Mouse (Mus musculus) T-helper 2 cell (primary cell): ENCODE measurements around the gene Stk40.

ENCODE experiments used
- in situ Hi-C: fragments of 300-600 bp; cut with MboI, MseI; formaldehyde crosslinking; loops from one replicate; pipeline ENCODE4 v1.15.1; 2025; ENCODE audit warnings: high pct_unique_total_duplicates

Gene Stk40

GRCm38 (mm10) chr4:126119051-126119450 is 15.3 kb downstream of the Stk40 start:
- in situ Hi-C loops, result loop anchor here (5.0 kb wide), 1 partner anchor 37 kb away; no protein-coding TSS in a partner anchor

- in situ Hi-C loops, result no loop called here
These were observed 16.3 kb downstream of the Stk40 start for GRCm38 (mm10) chr4:126120052-126120451.

- in situ Hi-C loops, result no loop called here
These were observed 16.7 kb downstream of the Stk40 start for GRCm38 (mm10) chr4:126120506-126120905.

DNA sequence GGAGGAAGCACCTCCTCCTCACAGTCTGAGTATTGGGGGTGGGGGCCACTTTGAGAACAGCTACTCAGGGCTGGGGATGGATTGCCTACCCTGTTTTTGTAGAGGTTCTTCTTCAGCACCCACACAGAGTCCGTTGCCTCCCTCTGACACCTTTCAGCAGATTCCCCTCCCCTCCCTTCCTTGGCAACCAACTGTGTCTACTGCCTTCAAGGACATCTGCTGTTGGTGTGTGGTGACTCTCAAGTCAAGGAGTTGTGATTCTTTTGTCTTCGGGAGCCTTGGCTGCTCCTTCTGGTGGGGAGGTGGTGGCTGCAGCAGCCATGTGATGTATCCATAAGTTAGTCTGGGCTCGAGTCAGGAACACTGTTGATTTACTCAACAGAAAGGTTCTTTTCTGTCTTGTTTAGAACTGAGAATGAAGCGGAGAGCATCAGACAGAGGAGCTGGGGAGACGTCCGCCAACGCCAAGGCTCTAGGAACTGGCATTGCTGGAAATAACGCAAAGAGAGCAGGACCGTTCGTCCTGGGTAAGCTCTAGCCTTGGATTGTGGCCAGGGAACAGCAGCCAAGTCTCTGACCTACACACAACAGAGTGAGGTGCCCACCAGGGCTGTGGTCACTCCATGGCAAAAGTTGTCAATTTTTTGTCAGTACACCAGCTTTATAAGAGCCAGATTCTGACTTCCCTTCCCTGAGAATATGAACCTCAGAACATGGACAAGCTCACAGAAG is 19.7 kb downstream of the Stk40 start:
- in situ Hi-C loops, result no loop called here

DNA sequence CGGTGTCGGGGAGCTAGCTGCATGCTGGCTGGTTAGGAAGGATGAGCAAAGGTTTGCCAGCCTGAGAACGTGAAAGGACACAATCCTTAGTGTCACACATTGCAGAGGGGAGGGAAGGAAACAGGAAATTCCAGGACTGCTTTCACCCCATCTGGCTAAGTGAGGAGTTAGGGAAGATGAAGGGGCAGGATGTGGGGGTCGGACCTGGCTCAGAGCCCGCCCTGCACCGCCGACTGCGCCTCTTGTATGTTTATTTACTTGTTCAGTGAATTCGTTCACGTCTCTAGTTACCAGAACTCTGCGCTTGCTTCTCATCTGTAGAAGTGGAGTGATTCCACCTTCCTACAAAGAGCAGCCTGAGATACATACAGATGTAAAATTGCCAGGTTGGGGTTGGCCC is 26.7 kb downstream of the Stk40 start:
- in situ Hi-C loops, result loop anchor here (10.0 kb wide), 1 partner anchor 376 kb away; no protein-coding TSS in a partner anchor

DNA sequence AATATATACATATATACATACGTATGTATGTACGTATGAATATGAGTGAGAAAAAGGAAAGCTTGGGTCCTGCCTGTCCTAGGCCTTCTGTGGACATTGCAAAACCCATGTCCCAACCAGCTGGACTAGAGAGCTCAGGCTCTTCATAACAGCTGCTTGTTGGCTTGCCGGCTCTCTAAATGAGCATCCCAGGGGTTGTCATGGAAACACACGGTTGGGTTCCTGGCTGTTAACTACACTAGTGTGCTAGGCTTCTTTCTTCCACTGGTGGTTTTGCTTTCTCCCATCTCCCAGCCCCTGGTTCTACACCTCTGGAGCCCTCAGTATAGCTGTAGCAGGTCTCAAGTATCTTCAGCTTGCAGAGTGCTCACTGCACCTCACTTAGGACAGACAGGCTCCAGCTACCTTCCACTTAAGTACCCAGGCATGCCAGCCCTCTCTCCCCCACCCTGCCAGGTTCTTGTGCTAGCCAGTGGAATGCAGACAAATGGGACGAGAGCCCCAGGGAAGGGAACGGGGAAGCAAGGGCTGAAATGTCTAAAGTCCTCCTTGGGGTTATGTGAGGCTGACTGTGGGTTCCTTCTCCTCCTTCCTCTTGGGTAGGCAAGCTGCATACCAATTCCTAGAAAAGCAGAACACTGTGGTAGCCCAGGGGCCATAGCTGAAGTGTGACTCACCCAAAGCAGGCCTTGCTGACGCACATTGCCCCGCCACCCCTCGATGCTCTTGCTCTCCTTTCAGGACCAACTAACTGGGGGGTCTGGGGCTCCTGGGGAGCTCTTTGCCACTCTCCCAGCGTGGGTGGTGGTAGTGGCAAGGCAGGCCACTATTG is 27.7 kb downstream of the Stk40 start:
- in situ Hi-C loops, result loop anchor here (10.0 kb wide), 1 partner anchor 377 kb away; no protein-coding TSS in a partner anchor

- in situ Hi-C loops, result loop anchor here (10.0 kb wide), 1 partner anchor 378 kb away; no protein-coding TSS in a partner anchor
These were observed 29.0 kb downstream of the Stk40 start for GRCm38 (mm10) chr4:126132636-126133264.

DNA sequence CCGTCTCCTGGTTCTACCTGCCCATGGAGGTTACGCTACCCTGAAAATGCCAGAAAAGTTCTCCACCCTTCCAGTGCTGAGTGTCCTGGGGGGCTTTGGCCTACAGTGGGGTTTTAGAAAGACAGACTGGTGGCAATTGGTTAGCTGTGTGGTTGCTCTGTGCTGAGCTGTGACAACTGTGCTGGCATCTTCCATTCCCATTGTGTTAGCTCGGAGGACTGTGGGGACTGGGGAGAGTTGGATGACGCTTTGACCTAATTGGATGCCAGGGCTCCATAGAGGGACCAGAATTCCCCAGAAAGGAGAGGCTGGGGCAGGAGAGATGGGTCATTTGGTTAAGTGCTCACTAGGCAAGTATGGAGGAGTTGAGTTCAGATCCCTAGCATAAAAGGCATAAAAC is 30.5 kb downstream of the Stk40 start:
- in situ Hi-C loops, result loop anchor here (10.0 kb wide), 1 partner anchor 379 kb away; no protein-coding TSS in a partner anchor

- in situ Hi-C loops, result loop anchor here (10.0 kb wide), 1 partner anchor 380 kb away; no protein-coding TSS in a partner anchor
These were observed 30.9 kb downstream of the Stk40 start for GRCm38 (mm10) chr4:126134639-126135038.

- in situ Hi-C loops, result loop anchor here (10.0 kb wide), 1 partner anchor 383 kb away; no protein-coding TSS in a partner anchor
These were observed 34.0 kb downstream of the Stk40 start for GRCm38 (mm10) chr4:126137773-126138172.

GRCm38 (mm10) chr4:126141021-126141420 is 37.3 kb downstream of the Stk40 start:
- in situ Hi-C loops, result no loop called here

DNA sequence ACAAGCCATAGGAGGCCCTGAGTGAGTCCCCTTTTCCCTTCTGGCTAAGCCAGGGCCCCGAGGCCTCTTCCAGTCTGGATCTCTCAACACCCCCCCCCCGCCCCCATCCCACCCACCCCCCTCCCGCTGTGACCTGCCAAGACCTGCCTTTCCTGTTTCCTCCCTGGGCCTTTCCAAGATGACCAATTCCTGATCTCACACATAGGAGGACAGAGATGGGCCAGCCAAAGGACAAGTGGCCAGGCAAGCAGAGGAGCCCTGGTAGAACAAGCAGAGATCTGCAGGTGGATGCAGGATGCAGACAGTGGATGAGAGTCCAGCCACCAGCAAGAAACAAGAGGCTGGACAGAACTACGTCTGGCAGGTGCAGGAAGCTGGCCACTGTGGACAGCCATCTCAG is 41.6 kb downstream of the Stk40 start:
- in situ Hi-C loops, result no loop called here

DNA sequence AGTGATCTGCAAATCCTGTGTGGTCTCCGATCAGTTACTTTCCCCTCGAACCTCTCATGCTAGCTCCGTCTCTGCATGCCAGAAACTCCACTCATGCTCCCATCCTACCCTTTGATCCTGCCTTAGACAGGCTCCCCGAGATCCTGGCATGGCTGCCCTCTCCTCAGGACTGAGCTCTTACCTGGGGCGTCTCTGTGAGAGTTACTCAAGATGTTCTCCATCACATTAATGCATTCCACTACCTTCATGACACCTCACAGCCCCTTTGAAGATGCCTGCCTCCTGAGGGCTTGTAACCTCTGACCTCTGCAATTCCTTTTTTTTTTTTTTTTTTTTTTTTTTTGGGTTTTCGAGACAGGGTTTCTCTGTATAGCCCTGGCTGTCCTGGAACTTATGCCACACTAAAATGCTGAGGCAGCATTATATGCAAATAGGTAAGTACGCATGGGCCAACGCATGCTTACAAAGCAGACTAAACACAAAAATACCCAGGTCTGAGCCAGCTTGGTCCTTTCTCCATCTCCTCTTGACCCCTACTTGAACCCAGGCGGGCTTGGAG is 43.3 kb downstream of the Stk40 start:
- in situ Hi-C loops, result no loop called here

DNA sequence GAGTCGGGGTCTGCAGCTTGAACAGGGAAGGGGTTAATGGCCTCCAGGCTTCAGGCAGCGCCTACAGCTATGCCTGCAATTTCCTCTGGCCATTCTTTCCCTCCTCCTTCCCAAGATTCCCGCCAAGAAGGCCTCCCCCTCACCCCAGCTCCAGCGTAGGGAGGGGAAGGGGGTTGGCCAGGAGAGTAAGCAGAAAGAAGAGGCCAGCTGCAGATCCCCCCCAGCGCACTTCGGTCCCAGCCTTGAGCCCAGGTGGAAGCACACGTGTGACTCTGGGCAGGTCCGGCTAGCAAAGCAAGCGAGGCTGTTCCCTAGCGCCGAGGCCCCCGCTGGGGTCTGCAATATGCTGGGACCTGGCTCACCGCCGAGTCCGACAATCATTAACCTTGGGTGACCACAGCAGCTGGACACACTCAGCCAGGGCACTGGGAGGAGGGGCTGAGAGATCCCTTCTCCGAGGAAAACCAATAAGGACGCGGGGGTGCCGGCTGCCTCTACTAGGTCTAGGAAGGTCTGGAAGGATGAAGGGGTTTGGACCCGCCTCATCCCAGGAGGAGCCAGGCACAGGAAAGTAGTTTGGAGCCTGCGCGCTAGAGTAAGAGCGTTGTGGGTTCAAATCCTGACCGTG is 43.9 kb downstream of the Stk40 start, which contains the start of gene Eva1b:
Gene Eva1b, plus strand, starts transcription at position 212 of the 628 bp plus-strand sequence.
- in situ Hi-C loops, result no loop called here

DNA sequence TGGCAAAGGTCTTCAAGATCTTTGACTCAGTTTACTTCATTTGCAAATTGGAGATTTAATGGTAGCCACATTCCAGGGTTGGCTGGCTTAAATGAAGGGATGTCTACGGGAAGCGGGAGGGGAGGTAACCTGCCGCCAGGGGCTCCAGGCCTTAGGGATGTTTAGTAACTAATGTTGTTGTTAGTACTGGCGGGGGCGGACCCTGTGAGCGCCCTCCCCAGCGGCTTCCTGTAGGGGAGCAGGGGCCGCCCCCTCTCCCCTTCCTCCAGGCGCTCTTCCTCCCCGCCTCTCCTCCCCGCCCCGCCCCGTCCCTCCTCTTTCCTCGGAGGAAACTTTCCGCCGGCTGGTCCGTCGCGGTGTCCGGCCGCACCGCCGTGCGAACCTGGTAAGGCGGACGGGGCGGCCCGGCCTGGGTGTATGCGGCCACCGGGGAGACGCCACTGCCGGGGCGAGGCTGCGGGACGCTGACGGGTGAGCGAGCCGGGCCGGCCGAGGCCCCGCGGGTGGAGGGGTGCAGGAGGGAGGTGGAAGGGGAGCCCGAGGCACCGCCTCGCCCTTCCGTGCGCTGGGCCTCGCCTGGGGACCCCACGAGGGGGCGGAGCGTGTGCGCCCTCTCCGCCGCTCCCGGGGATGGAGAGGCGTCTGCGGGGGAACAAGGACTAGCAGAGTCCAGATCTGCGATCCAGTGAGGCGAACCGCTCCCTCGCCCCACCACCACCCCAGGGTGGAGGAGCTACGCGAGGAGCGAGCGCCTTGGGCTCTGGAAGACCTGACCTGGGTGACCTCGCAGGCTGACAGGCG is 44.6 kb downstream of the Stk40 start:
- in situ Hi-C loops, result no loop called here

GRCm38 (mm10) chr4:126149041-126149676 is 45.4 kb downstream of the Stk40 start:
- in situ Hi-C loops, result no loop called here

DNA sequence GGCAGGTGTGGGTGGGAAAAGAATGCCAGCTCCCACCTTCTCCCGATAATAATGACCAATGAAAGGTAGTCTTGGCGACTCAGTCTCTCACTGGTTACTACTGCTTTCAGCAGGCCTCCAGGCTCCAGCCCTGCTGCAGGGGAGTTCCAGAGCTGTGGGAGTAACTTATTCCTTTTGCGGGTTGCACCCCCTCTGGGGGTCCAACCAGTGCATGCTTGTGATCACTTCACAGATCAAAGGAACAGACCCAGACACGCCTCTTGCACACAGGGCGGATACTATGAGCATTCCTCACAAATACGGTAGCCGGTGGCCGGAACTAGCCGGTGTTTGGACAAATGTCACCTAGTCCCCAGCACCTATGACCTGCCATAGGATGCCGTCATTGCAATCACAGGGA is 46.0 kb downstream of the Stk40 start:
- in situ Hi-C loops, result loop anchor here (5.0 kb wide), 1 partner anchor 62 kb away; no protein-coding TSS in a partner anchor

DNA sequence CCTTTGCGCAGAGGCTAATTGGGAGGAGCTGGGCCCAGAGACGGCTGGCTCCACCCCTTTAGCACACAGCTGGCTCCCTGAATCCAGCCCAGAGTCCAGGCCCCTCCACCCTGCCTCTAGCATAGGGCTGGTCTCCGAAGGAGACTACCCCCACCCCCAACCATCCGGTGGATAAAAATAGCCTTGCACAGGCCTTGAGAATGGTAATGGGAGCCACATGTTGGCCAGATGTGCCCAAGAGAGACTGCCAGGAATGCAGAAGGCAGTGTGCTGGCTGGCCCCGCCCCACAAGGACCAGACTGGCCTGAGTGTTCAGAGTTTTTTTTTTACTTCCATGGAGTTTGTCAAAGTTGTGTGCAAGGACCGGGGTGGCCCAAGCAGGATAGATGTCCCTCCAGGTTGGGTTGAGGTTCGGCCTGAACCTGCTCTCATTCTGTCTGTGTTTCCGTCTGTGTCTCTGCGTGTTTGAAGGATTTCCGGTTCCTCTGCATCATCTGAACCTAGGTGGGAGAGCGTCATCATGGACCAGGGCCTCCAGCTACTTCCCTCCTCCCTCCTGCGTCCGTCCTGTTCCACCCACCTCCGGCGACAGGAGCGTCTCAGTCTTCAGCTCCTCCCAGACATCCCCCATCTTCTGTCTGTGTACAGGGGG is 46.7 kb downstream of the Stk40 start:
- in situ Hi-C loops, result loop anchor here (5.0 kb wide), 1 partner anchor 63 kb away; no protein-coding TSS in a partner anchor

DNA sequence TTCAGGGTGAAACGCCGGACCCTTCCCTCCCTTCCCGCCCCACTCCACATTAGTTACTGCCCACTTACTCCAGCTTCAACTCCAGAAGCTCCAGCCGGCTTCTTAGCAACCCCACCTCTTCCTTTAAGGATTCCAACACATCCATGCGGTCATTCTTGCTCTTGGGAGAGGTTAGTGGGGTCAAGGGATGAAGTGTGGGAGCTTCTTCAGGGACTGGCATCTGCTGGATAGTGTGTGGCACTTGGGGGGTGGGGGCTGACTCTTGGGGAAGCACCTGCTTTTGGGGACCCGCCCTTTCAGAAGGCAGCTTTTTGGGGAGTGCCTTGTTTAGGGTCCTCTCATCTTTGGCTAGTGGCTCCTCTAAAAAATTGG is 47.2 kb downstream of the Stk40 start:
- in situ Hi-C loops, result loop anchor here (5.0 kb wide), 1 partner anchor 64 kb away; no protein-coding TSS in a partner anchor
